Mouse (Mus musculus) heart, postnatal 0 days (tissue): ENCODE measurements at regions not wholly inside any gene's neighbourhood (a gene's known extent, or its start where the extent isn't known, plus 50 kb on each side); places are given as distances from the start of the nearest gene placed in this dataset.
"Not testable (repeated sequence)": the region's sequence is repeated elsewhere in the genome, so short reads cannot be mapped to it uniquely, and the experiment has no call there.

ENCODE experiments used
- ATAC-seq: fragments of 200-750 bp; cut with Nextera tagmentation; 2 replicates; pipeline ENCODE4 v1.8.0; 2017; ENCODE audit warnings: low read depth, moderate number of reproducible peaks, moderate library complexity; ENCODE audit not compliant: insufficient read depth
- DNase-seq: peaks from one replicate; pipeline ENCODE4 v3.0.0-alpha.2; 2016; ENCODE audit warnings: low spot score
- H3K27ac ChIP-seq: fragments of 300-500 bp; sonication (generic); 2 replicates; pipeline ENCODE4 v1.5.1; 2014; ENCODE audit warnings: low read depth, mild to moderate bottlenecking
- H3K27me3 ChIP-seq: fragments of 300-500 bp; sonication (generic); 2 replicates; pipeline ENCODE4 v1.6.1; 2014; ENCODE audit warnings: low read length, mixed read lengths; ENCODE audit not compliant: control insufficient read depth, insufficient read depth
- H3K36me3 ChIP-seq: fragments of 300-500 bp; sonication (generic); replicated peaks from 2 replicates; pipeline ENCODE4 v1.6.1; 2014; ENCODE audit warnings: low read length, mixed read lengths; ENCODE audit not compliant: control insufficient read depth, insufficient read depth
- H3K4me1 ChIP-seq: fragments of 300-500 bp; sonication (generic); 2 replicates; pipeline ENCODE4 v1.6.1; 2014; ENCODE audit warnings: antibody characterized with exemption; ENCODE audit not compliant: control insufficient read depth, insufficient read depth
- H3K4me2 ChIP-seq: fragments of 300-500 bp; sonication (generic); 2 replicates; pipeline ENCODE4 v1.6.1; 2014; ENCODE audit warnings: low read depth, mild to moderate bottlenecking, low read length, moderate library complexity
- H3K4me3 ChIP-seq: fragments of 300-500 bp; sonication (generic); 2 replicates; pipeline ENCODE4 v1.5.1; 2014; ENCODE audit warnings: low read depth, low read length
- H3K9ac ChIP-seq: fragments of 300-500 bp; sonication (generic); replicated peaks from 2 replicates; pipeline ENCODE4 v1.6.1; 2014; ENCODE audit warnings: low read depth, low read length, mixed read lengths
- H3K9me3 ChIP-seq: fragments of 300-500 bp; sonication (generic); replicated peaks from 2 replicates; pipeline ENCODE4 v1.6.1; 2016; ENCODE audit warnings: low read length; ENCODE audit not compliant: control insufficient read depth
- CTCF ChIP-seq: IDR thresholded peaks from 2 replicates; pipeline ENCODE4 v1.5.1; 2016; ENCODE audit warnings: antibody characterized with exemption, control low read depth, low read depth
- EP300 ChIP-seq: IDR thresholded peaks from 2 replicates; pipeline ENCODE4 v1.6.1; 2016; ENCODE audit warnings: antibody characterized with exemption, low read depth
- WGBS: fragments of 180-500 bp; shearing (Covaris S2); extraction: QIAGEN DNeasy Blood & Tissue Kit; methylation state at CpG from one replicate; pipeline ENCODE4 v1.1.7; 2014; 5-methylcytosine and 5-hydroxymethylcytosine counted together

- Histone ChIP-seq H3K4me3 (no peak overlapping the region), H3K36me3 (no peaks in the 10 kb centered on the region), H3K4me1 (no peaks in the 10 kb centered on the region), H3K27me3 (no peaks in the 10 kb centered on the region), H3K4me2 (no peak overlapping the region), H3K9ac (no peak overlapping the region), H3K27ac (no peak overlapping the region), H3K9me3 (no peaks in the 10 kb centered on the region)
- no peak for DNase-seq
- WGBS, result 86% methylated on average over 2 of the region's 2 CpGs
- TF ChIP-seq CTCF (no peak), EP300 (no peak)
- ATAC-seq, result no peak
These were observed 280.5 kb upstream of the Gk2 start for GRCm38 (mm10) chr5:97737339-97737738.

- WGBS, result 45% methylated on average over 4 of the region's 4 CpGs
- no peak overlapping the region for H3K4me2 ChIP-seq
- H3K27me3 ChIP-seq, result no peaks in the 10 kb centered on the region
- no peak overlapping the region for H3K27ac ChIP-seq
- TF ChIP-seq CTCF (no peak), EP300 (no peak)
- ATAC-seq (no peak), DNase-seq (no peak)
- no peak overlapping the region for H3K4me3 ChIP-seq
- H3K9me3 ChIP-seq, result no peaks in the 10 kb centered on the region
- H3K9ac ChIP-seq, result no peak overlapping the region
- H3K36me3 ChIP-seq, result no peaks in the 10 kb centered on the region
- H3K4me1 ChIP-seq, result no peaks in the 10 kb centered on the region
These were observed 274.1 kb upstream of the Gk2 start for GRCm38 (mm10) chr5:97730920-97731319.

DNA sequence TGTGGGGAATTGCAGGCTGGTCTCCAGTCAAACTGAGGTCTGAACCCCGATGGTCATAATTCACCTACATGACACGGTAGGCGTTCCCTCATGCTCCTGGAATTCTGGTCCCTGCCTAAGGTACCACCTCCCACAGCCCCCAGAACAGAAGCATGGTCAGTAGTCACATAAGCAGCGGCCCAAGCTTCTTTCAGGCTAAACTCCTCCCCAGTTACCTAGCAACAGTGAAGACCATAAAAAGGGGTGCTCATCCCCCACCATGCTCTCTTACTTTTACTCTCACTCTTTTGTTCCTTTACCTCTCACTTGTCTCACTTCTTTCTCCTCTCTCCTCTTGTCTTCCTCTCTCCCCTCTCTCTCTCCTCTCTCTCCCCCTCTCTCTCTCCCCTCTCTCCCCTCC lies 262.5 kb upstream of the Gk2 start:
- H3K4me2 ChIP-seq, H3K27me3 ChIP-seq, H3K4me3 ChIP-seq, H3K4me1 ChIP-seq, H3K36me3 ChIP-seq, H3K9ac ChIP-seq, ATAC-seq, DNase-seq, H3K9me3 ChIP-seq, H3K27ac ChIP-seq: not testable (repeated sequence)
- 69% methylated on average over 4 of the region's 4 CpGs for WGBS

DNA sequence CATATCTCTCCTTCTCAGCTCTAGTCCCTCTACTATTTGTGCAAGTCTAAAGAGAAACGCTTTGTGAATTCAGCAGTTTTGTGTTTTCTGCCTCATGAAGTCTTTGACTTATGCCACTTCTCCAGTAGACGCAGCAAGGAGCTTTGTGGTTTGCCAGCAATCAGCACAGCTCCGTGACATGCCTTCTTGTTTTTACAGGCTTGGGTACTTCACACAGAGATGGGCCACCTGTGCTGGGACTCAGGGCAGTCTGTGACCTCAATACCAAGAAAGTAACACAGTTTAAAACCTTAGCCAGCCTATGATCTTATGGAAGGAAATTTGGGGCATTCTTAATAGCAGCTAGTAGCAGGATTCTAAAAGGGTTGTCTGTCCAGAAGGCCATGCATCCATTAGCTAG lies 248.4 kb upstream of the Gk2 start:
- no peaks in the 10 kb centered on the region for H3K36me3 ChIP-seq
- no peak overlapping the region for H3K4me3 ChIP-seq
- no peak overlapping the region for H3K27ac ChIP-seq
- peaks cover under 1% of the 10 kb centered on the region; the same call in 1 of the 2 replicates for H3K4me1 ChIP-seq
- H3K9ac ChIP-seq, result no peak overlapping the region
- ATAC-seq (no peak), DNase-seq (no peak)
- H3K27me3 ChIP-seq, result no peaks in the 10 kb centered on the region
- H3K9me3 ChIP-seq, result no peaks in the 10 kb centered on the region
- WGBS, result 77% methylated on average over 3 of the region's 3 CpGs
- no peak overlapping the region for H3K4me2 ChIP-seq
- TF ChIP-seq EP300 (no peak), CTCF (no peak)

- Histone ChIP-seq H3K9ac (no peak overlapping the region), H3K4me2 (no peak overlapping the region), H3K36me3 (no peaks in the 10 kb centered on the region), H3K4me3 (no peak overlapping the region), H3K27ac (peak overlapping the region; percentile 64), H3K4me1 (peaks cover 11% of the 10 kb centered on the region; the same call in 1 of the 2 replicates), H3K27me3 (no peaks in the 10 kb centered on the region), H3K9me3 (no peaks in the 10 kb centered on the region)
- DNase-seq (peak; percentile 35), ATAC-seq (peak; percentile 64; the same call in 1 of the 2 replicates)
- TF ChIP-seq EP300 (no peak), CTCF (no peak)
- WGBS, result 24% methylated on average over 3 of the region's 3 CpGs
These were observed 243.7 kb upstream of the Gk2 start for GRCm38 (mm10) chr5:97700507-97700906.

DNA sequence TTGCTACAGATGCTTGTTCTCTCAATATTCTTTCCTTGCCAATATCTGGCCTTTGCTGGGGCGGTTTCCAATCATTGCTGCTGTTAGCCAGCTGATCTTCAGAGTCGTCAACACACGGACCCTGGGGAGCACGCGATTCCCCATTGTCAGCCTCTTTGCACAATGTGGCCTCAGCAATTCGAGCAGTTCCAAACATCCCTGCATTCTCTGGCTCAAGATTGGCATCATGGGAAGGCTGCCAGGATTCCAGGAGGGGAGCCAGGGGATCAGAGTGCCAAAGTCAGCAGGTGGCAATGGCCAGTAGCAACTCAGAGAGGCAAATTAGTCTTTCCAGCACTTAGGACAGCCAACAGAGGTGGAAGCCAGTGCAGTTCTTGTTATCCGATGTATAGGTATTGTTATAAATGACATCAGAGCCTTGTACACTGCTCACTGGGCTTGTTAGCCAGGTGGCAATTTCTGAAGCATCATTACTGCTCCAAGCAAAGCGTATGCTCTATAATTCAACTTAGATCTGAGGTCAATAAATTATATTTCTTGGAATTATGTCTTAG lies 240.8 kb upstream of the Gk2 start:
- 31% methylated on average over 8 of the region's 8 CpGs for WGBS
- DNase-seq (peak; percentile 30), ATAC-seq (peak; percentile 62)
- Histone ChIP-seq H3K27ac (0 out of 2 replicates have a peak overlapping the region, but pooled peaks have one; percentile 30), H3K27me3 (no peaks in the 10 kb centered on the region), H3K4me2 (no peak overlapping the region), H3K4me1 (peaks cover 11% of the 10 kb centered on the region; the same call in 1 of the 2 replicates), H3K4me3 (no peak overlapping the region), H3K36me3 (no peaks in the 10 kb centered on the region), H3K9ac (no peak overlapping the region), H3K9me3 (no peaks in the 10 kb centered on the region)
- no peak for TF ChIP-seq CTCF
- no peak for TF ChIP-seq EP300
